Mouse (Mus musculus) heart, adult 11 months (tissue): ENCODE measurements around the gene Zfp429.
"Not testable (repeated sequence)": the region's sequence is repeated elsewhere in the genome, so short reads cannot be mapped to it uniquely, and the experiment has no call there.

ENCODE experiments used
- DNase-seq: peaks from one replicate; pipeline ENCODE4 v3.0.0; 2022

Zfp429 gene

DNA sequence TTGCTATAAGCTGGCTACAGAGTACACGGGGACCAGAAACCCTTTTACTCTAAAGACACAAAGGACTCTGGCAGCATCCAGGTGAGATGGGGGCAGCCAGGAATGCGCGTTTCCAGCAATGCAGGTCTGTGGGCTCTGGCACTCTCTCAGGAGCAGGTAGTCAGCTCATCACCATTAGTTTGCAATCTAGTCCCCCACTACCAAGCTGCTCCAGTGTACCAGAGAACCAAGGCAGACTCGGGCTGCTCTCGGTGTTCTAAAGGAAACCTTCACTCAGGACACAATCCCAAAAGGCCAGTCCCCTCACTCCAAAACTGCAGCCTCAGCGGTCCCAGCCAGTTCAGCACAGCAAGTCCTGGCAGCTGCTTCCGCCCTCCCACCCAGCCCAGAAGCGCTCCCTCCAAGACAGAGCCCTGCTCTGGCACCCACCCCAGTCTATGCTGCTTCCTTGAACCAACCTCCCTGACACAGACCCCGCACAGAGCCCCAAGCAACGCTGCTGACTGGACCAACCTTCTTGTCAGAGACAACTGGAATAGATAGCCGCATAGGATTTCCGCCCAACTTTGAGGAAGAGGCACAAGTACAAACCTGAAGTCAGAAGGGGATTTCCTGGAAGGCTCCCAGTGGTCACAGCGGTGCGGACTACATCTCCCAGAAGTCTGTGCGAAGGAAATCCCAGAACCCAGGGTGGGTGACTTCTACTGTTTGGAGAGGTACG lies at the start of gene Zfp429:
Gene Zfp429 (minus strand): TSS at position 637 of the 721 bp plus-strand sequence.
- peak; percentile 98 for DNase-seq

GRCm38 (mm10) chr13:67437095-67437494 lies 37.5 kb upstream of the Zfp429 start:
- not testable (repeated sequence) for DNase-seq

- DNase-seq: no peak
Observed at GRCm38 (mm10) chr13:67428116-67428515, 28.5 kb upstream of the Zfp429 start.

DNA sequence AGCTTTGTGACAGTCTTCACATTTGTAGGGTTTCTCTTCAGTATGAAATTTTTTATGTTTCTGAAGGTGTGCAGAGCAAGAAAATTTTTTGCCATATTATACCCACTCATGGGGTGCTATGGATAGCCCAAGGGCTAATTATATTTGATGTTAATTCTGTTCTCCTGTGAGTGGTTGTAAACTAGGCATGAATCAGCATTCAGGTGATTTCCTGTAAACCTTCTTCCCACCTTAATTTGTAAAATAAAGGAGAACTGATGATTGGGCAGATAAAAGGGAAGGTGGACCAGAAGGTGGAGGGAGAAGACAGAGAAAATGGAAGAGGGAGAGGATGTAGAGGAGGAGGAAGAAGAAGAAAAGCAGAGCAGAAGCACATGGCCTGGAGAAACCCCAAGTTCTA lies 26.1 kb upstream of the Zfp429 start:
- not testable (repeated sequence) for DNase-seq

- not testable (repeated sequence) for DNase-seq
Observed at GRCm38 (mm10) chr13:67422532-67422931, 22.9 kb upstream of the Zfp429 start.

DNA sequence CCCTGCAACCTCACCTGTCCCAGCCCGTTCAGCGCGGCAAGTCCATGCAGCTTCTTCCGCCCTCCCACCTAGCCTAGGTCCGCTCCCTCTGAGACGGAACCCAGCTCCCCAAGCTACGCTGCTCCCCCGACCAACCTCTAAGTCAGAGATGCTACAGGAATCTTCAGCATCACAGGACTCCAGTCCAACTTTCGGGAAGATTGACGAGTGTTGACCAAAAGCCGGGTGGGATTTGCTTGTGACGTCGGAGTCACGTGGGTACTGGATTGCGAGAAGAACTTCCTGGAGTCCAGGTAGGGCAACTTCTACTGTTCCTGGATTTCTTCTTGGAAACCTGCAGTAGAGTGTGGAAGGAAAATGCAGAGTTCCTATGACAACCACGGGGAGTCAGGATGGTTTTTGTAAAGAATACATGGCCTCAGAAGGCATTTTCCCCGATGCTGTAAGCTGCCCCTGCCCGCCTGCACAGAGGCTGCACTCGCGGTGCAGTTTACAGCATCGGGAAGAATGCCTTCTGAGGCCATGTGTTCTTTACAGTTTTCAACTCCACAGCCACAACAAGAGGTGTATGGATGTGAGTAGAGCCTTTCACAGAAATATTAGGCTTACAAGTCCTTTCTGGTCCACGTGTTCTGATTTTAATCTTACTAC lies 21.7 kb upstream of the Zfp429 start, which contains the start of gene Zfp459:
Gene Zfp459 (minus strand): TSS at position 212 of the 651 bp plus-strand sequence.
- peak; percentile 93 for DNase-seq

GRCm38 (mm10) chr13:67420558-67421206 lies 21.1 kb upstream of the Zfp429 start:
- no peak for DNase-seq

DNA sequence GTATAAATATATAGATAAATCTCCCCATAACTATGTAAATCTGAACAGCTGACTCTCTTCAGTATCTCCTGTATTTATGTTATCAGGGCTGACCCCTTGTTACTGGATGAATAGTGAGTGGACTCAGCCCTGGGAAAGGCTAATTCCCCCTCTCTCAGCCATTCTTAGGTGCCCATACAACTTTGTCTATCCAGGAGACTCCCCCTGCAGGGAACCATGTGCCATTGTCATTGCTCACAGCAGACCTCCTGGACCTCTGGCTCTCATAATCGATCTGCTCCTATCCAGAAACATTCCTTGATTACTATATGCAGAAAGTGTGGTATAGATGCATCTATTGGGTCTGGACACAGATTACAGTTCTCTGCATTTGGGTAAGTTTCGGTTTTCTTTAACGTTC lies 17.2 kb upstream of the Zfp429 start:
- DNase-seq: no peak

GRCm38 (mm10) chr13:67415759-67416158 lies 16.1 kb upstream of the Zfp429 start:
- DNase-seq: no peak

DNA sequence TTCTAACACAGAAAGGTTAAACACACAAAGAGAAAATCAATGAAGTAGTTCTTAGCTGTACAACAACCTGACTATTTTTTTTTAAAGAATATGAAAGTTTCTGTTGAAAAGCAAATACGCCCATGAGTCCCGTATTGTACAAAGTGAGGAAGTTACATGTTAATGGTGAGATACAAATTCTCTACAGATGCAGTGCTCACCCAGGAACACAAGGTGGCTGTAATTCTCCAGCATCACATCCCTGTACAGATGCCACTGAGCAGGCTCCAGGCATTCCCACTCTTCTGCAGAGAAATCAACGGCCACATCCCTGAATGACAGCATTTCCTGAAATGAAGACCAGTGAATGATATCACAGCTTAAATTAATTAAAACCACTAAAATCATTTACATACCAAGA lies 14.0 kb upstream of the Zfp429 start:
- not testable (repeated sequence) for DNase-seq

- not testable (repeated sequence) for DNase-seq
Observed at GRCm38 (mm10) chr13:67376255-67376654, 23.4 kb downstream of the Zfp429 start.

- peak; percentile 98 for DNase-seq
Observed at GRCm38 (mm10) chr13:67375050-67375911, 24.3 kb downstream of the Zfp429 start, which contains the start of the genes Gm28041 and Zfp456. Gm28041 (minus strand) TSS chr13:67375733. Zfp456 (minus strand) TSS chr13:67375810.

DNA sequence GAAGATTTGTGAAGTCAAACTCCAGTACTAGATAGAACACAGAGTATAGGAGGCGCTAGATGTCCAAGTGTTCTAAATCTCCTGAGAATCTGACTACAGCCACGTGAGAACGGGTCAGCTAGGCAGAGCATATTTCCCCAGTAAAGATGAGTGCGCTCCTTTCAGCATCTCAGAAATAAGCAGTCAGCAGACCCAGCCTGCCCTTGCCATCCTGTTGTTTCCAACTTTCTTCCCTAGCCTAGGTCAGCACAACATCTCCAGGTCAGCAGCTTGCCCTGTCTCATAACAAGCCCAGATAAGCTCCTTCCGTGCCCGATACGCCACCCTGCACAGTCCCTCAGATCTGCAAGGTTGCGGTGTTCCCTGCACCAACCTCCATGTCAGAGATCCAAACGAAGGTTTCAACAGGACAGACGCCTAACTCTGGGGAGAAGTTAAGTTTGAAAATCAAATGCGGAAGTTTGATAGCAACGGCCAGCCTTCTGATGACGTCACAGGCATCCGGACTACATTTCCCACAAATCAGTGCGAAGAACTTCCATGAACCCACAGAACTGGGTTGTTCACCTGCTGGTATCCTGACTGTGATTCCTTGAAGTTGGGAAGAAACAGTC lies 39.4 kb downstream of the Zfp429 start, which contains the start of the genes Gm28044 and Zfp953:
Gene Gm28044 (minus strand): TSS at position 406 of the 614 bp plus-strand sequence.
Gene Zfp953 (minus strand): TSS at position 475 of the 614 bp plus-strand sequence.
- DNase-seq: peak; percentile 98

DNA sequence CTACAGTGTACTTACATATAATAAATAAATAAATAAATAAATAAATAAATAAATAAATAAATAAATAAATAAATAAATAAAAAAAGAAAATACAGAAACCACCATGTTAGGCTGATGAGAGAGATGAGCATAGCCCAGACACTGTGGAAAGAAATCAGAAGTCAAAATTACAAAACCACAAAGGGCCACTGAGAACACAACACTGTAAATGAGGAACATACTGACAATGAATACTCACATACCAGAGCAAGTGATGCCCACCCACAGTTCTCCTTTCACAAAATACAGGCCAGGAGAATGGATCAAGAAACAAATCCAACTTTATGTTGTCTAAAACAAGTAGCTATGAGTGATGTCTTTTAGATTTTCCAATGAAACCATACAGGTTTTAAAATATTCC lies 47.8 kb downstream of the Zfp429 start:
- DNase-seq: no peak

DNA sequence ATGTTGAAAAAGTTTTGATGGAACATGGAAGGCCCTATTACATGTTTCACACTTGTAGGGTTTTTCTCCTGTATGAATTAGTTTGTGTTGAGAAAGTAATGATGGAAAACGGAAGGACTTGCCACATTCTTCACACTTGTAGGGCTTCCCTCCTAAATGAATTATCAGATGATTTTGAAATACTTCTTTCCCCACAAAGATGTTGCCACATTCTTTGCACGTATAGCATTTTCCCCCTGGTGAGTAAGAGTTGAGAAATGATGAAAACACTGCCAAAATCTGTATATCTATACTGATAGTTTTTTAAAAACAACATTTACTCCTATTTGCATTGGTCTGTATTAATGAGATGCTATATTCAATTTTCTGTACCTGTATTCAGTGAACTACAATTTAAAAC lies 56.2 kb downstream of the Zfp429 start:
- DNase-seq: no peak
